Mouse (Mus musculus): Measurements from ENCODE around the gene Syk.

Syk gene

DNA sequence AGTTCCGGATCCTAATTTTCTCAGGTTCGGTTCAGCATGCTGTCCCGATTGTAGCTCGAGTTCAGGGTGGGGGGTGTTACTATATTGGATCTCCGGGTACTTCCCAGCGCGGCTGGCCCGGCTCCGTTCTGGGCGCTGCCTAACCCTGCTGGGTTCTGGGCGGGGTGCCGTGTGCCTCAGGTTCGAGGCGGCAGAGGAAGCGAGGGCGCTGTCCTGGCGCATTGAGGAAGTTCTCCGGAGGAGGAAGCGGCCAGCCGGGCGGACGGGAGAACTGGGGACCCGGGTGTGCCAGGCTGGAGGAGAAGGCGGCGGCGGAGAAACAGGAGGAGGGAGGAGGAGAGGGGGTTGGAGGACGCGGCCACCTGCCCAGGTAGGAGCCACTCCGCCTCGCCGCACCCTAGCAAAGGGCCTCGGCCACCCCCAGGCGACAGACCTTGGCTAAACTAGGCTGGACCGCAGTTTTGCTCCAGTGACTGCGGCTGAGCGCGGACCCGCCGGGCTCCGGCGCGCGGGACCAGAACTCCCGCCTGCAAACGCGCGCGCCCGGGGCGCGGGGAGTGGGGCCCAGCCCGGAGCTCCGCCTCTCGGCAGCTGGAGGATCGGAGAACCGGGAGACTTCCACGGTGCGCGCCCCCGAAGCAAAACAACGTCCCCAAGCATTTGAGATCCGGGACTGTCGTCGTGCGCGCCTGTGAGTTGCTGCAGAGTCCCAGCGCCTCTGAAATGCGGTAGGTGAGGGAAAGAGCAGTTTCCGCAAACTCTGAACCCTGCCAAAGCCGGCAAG, at the start of gene Syk:
Syk (plus strand) TSS at position 296 of the 784 bp plus-strand sequence.
- DNase-seq (ENCODE audit: low spot score in 2 of 2), result peak; percentile 41 to 47

GRCm38 (mm10) chr13:52533644-52534043, 49.3 kb upstream of the Syk start:
- DNase-seq (ENCODE audit: low spot score in 2 of 2), result no peak

- peak; percentile 56 to 73 for DNase-seq (ENCODE audit: low spot score in 2 of 2)
These were observed 47.4 kb upstream of the Syk start for GRCm38 (mm10) chr13:52535542-52535941.

DNA sequence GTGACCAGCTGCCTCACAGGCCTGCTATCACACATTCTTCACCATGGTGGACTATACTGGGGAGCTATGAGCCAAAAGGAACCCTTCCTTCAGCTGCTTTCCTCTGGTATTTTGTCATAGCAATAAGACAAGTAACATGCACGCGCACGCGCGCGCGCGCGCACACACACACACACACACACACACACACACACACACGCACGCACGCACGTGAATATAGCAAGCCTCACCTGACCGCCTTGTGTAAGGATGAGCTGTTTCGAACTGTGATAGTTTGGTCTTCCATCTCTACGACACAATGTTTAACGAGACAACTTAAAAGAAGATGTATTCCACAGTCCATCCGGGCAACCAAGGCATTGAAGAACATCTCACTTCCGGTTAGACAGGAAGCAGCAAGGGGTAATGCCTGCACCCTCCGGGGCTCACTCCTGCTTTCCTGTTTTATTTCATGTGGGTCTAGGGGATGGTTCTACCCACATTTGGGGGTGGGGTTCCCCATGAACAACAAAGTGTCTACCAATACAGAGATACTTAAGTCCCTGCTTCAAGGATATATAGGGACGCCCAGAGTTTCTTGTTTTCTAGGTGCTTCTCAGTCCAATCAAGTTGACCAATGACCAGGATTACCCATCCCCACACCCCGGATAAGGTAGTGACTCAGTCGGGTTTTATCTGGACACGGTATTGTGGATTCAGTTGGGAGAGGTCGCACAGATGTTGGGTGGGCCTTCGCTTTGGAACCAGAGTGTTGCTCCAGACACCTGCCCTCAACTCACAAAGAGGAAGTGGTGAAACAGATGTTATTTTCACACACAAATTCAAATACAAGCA, 45.0 kb upstream of the Syk start:
- DNase-seq (ENCODE audit: low spot score in 2 of 2), result no peak

- no peak for DNase-seq (ENCODE audit: low spot score in 2 of 2)
These were observed 44.3 kb upstream of the Syk start for GRCm38 (mm10) chr13:52538588-52539116.

DNA sequence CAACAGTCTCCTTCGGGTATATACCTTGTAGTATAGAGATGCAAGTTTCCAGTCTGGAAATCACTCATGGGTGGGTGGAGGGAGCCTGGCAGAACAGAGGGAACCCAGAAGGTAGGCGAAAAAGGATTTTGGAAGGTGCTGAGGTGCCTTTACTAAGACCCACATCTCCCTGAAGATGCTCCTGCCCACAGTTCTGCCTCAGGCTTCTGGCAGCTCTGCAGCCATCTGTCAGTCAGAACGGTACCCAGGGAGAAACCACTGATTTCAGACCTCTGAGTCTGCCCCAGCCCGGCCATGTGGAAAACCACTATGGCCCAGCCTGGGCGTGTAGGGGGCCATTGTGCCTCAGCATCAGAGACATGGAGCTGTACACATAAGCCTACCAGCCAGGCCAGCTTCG, 43.5 kb upstream of the Syk start:
- peak in 1 of 2 experiments; percentile 13 for DNase-seq (ENCODE audit: low spot score in 2 of 2)

- no peak for DNase-seq (ENCODE audit: low spot score in 2 of 2)
These were observed 41.5 kb upstream of the Syk start for GRCm38 (mm10) chr13:52541385-52542035.

DNA sequence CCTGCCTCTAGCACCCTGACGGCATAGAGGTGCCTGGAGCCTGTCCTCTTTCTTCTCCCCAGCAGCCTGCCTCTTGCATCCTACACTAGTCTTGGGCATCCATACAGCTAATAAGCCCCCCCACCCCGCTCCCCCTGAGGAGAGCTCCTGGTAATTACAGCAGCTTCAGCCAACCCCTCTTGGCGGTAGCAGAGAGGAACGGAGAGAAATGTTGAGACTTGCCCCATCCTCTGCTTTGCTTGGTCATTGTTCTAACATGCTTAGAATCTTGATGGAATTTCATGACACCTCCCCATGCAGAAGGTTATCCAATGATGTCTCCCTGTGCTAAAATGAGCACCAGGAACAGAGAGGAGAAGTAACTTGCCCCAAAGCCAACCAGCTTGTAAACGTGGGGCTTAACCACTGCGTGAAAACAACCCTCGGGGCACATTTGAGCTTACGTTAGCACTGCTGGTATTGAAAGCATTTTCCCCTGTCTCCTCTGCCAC, 40.9 kb upstream of the Syk start:
- DNase-seq (ENCODE audit: low spot score in 2 of 2), result no peak

GRCm38 (mm10) chr13:52542636-52543035, 40.3 kb upstream of the Syk start:
- DNase-seq (ENCODE audit: low spot score in 2 of 2), result no peak

DNA sequence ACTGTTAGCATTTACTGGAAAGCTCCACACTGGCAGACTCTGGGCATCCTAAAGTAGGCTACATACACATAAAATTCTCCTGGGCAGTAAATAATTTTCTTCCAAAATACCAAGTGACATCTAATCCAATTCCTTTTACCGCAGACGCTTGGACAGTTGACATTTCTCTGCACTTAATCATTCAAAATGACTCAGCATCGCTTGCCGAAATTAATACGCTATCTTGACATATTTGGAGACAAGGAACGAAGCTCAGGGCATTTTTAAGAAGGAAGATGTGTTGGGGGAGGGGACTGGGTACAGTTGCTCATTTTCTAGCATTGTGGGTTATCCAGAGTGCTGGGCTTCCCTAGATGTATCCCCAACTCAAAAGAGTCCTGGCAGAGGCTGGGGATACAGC, 36.7 kb upstream of the Syk start:
- DNase-seq (ENCODE audit: low spot score in 2 of 2), result no peak

- no peak for DNase-seq (ENCODE audit: low spot score in 2 of 2)
These were observed 32.2 kb upstream of the Syk start for GRCm38 (mm10) chr13:52550690-52551193.

GRCm38 (mm10) chr13:52551275-52551674, 31.7 kb upstream of the Syk start:
- DNase-seq (ENCODE audit: low spot score in 2 of 2), result no peak

GRCm38 (mm10) chr13:52552822-52553477, 30.0 kb upstream of the Syk start:
- DNase-seq (ENCODE audit: low spot score in 2 of 2), result no peak

DNA sequence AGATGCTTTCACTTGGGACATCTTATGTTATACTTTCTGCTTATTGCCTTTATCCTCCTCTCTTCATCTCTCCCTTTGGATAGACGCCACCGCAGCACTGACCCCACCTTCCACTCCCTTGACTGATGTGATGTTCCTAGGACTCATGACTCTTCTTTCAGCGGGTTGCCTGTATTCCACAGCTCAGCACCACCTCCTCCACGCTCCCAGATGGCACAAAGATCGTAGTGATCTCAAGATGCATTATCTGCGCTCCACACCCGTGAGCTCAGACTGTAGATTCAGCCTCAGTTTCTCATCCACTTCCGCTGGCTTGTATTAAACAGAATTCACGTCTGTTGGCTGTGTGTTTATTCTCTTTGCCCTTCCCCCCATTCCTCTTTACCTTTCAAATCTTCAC, 28.3 kb upstream of the Syk start:
- no peak for DNase-seq (ENCODE audit: low spot score in 2 of 2)

DNA sequence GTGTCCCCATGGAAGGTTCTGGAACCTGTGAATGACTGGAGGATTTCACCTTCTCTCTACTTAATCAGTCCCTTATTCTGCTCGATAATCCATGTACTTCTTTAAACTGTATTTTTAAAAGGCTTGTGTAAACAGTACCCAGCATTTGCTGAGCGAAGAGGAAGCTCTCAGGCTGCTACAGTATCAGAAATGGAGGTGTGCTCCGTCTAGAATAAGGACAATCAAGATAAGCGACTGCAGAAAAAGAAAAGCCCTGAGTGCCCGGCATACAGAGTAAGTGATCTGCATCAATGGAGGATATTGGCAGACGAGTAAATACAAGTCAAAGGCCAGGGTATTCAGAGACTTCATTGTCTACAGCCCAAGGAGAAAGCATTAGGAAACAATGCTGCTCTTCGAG, 25.6 kb upstream of the Syk start:
- no peak for DNase-seq (ENCODE audit: low spot score in 2 of 2)

- DNase-seq (ENCODE audit: low spot score in 2 of 2), result no peak
These were observed 21.4 kb upstream of the Syk start for GRCm38 (mm10) chr13:52561367-52562165.

GRCm38 (mm10) chr13:52562166-52562571, 20.8 kb upstream of the Syk start:
- DNase-seq (ENCODE audit: low spot score in 2 of 2), result no peak

DNA sequence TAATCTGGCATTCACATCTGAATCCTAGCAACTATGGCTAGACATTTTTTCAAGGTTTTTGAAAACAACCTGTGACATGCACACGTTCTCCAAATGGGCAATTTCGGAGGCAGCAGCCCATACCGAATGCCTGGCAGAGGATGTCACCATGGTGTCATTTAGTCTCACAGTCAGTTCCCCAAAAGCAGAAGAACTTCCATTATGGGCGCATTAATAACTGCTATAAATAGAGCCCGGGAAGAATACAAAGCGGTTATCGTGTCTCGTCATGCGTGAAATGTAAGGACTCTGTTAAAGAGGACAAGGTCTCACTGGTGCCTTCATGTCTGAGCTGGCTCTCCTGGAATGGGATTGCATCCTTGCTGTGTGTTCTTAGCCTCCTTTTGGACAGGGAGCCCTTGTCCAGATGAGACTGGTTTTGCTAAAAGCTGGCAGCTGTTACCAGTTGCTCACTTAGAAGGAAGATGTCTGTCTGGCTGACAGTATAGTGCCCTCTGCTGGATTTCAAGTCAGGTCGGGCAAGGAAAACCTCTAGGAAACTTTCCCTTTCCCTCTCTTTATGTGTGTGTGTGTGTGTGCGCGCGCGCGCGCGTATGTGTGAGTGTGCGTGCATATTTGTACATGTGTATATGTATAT, 17.8 kb upstream of the Syk start:
- DNase-seq (ENCODE audit: low spot score in 2 of 2), result peak; percentile 31 to 38

GRCm38 (mm10) chr13:52566188-52566760, 16.7 kb upstream of the Syk start:
- DNase-seq (ENCODE audit: low spot score in 2 of 2), result no peak

DNA sequence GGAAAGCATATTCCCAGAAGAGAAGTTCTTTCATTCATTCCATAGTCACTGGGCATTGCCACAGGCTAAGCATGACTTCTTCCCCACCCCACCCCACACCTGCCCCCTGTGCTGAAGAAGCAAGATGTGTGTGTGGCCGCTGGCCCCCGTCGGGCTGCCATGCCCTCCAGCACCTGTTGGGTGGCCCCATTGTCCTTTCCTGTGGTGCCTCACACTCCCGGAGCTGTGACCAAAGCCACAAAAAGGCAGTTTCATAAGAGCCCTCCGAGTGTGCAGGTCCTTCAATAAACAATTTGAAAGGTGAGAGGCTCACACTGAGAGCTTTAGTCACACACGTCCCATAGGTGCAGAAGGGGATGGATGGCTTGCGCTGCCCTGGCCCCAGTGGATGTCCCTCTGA, 16.2 kb upstream of the Syk start:
- DNase-seq (ENCODE audit: low spot score in 2 of 2), result no peak
